Mouse (Mus musculus): ENCODE measurements around the gene Slc35a5. TPM values are rescaled to one million over a fixed set of nuclear protein-coding genes. Genes with fewer than 3 reads are reported as not detected.

The Slc35a5 gene
- polyA plus RNA-seq, 2 experiments: 11.2 to 18.8 TPM

- no peaks in the 10 kb centered on the region for H3K27me3 ChIP-seq (ENCODE audit: control insufficient read depth, insufficient read depth, low read length)
- H3K36me3 ChIP-seq (ENCODE audit: control insufficient read depth, insufficient read depth, low read length): peaks cover 28% of the 10 kb centered on the region
- 76% methylated on average over 2 of the region's 2 CpGs for WGBS
- no peak overlapping the region for H3K27ac ChIP-seq (replicated peaks; ENCODE audit: low read depth, low read length)
- no peaks in the 10 kb centered on the region for H3K9me3 ChIP-seq (ENCODE audit: control insufficient read depth, low read length)
- DNase-seq (ENCODE audit: low spot score): no peak
- H3K4me3 ChIP-seq (replicated peaks; ENCODE audit: low read length): no peak overlapping the region
- H3K4me2 ChIP-seq (replicated peaks; ENCODE audit: low read depth, low read length, severe bottlenecking): no peak overlapping the region
- no peak overlapping the region for H3K9ac ChIP-seq (ENCODE audit: low read depth, low read length, severe bottlenecking)
- no peaks in the 10 kb centered on the region for H3K4me1 ChIP-seq (ENCODE audit: control insufficient read depth, insufficient read depth, low read length)
- no peak for TF ChIP-seq POLR2A (IDR thresholded peaks at IDR 0.05; ENCODE audit: borderline replicate concordance, extremely low read depth, insufficient read depth, insufficient read length)
- ATAC-seq (ENCODE audit: low FRiP score, low read depth): no peak
Measured at GRCm38 (mm10) chr16:45127936-45128710, 30.4 kb downstream of the Slc35a5 start.

DNA sequence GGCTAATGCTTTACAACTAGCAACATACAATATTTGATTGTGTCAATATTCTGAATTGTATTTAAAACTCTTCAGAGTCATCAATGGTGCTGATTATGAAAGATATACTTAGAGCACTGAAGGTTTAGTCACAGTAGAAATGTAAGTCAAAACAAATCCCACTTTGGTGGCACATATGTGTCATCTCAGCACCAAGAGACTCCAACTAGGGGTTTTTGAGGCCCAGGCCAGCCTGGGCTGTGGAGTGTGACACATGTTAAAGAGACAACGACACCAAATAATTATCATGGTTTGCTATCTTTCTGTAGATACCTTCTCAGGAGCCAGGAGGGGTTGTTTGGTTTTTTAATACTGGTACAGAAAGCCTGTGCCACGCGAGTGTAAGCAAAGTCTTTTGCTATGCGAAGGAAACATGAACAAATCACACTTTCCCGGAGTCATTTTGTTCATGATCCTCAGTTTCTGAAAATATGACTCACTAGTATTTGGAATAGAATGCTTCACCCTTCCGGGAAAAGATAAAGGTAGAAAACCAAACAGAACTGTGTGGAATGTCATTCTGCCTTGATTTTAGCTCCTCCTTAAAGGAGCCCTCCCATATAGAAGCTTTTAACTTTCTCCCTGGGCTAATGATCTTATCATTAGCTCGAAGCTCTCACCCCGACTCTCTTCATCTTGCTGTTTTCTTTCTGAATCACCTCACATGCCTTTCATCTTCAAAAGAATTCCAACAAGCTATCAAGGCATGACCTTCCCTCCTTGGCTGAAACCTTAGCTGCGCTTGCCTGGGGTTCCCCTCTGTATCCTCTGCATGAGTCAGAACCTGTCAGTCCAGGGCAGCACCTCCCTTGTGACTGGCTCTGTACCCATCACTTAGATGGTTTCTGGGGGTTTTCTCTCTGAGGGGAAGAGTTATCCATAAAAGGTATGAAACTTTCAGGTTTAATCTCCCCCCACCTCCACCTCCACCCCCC is 34.0 kb downstream of the Slc35a5 start:
- WGBS: 57% methylated on average over 9 of the region's 9 CpGs

DNA sequence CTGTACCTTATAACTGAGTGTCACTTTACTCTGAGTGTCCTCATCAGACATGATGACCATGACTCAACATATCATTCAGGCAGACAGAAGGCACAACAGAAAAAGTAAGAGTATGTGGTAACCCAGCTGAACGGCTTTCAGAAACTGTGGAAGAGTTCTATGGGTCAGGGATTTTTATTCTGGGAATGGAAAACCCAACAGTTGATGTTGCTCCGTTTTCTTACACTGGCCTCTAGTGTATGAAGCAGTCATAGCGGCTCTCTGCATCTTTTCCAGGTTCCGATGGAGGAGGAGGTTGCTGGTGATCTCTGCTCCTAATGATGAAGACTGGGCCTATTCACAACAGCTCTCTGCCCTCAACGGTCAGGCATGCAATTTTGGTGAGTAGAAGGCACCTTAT is 35.9 kb downstream of the Slc35a5 start:
- Histone ChIP-seq H3K4me1 (ENCODE audit: control insufficient read depth, insufficient read depth, low read length) (no peaks in the 10 kb centered on the region), H3K27me3 (ENCODE audit: control insufficient read depth, insufficient read depth, low read length) (no peaks in the 10 kb centered on the region), H3K36me3 (ENCODE audit: control insufficient read depth, insufficient read depth, low read length) (peaks cover 33% of the 10 kb centered on the region), H3K27ac (replicated peaks; ENCODE audit: low read depth, low read length) (no peak overlapping the region), H3K9ac (ENCODE audit: low read depth, low read length, severe bottlenecking) (no peak overlapping the region), H3K4me2 (replicated peaks; ENCODE audit: low read depth, low read length, severe bottlenecking) (no peak overlapping the region), H3K4me3 (replicated peaks; ENCODE audit: low read length) (no peak overlapping the region), H3K9me3 (ENCODE audit: control insufficient read depth, low read length) (no peaks in the 10 kb centered on the region)
- DNase-seq (ENCODE audit: low spot score) (no peak), ATAC-seq (ENCODE audit: low FRiP score, low read depth) (no peak)
- 75% methylated on average over 5 of the region's 5 CpGs for WGBS
- TF ChIP-seq POLR2A (IDR thresholded peaks at IDR 0.05; ENCODE audit: borderline replicate concordance, extremely low read depth, insufficient read depth, insufficient read length): no peak

More for the DNA sequence above, 34.0 kb downstream of the Slc35a5 start:
- Histone ChIP-seq H3K9me3 (ENCODE audit: control insufficient read depth, low read length) (no peaks in the 10 kb centered on the region), H3K9ac (ENCODE audit: low read depth, low read length, severe bottlenecking) (no peak overlapping the region), H3K27ac (replicated peaks; ENCODE audit: low read depth, low read length) (no peak overlapping the region), H3K4me2 (replicated peaks; ENCODE audit: low read depth, low read length, severe bottlenecking) (no peak overlapping the region), H3K4me3 (replicated peaks; ENCODE audit: low read length) (no peak overlapping the region), H3K4me1 (ENCODE audit: control insufficient read depth, insufficient read depth, low read length) (no peaks in the 10 kb centered on the region), H3K36me3 (ENCODE audit: control insufficient read depth, insufficient read depth, low read length) (peaks cover 29% of the 10 kb centered on the region), H3K27me3 (ENCODE audit: control insufficient read depth, insufficient read depth, low read length) (no peaks in the 10 kb centered on the region)
- TF ChIP-seq POLR2A (IDR thresholded peaks at IDR 0.05; ENCODE audit: borderline replicate concordance, extremely low read depth, insufficient read depth, insufficient read length): no peak
- DNase-seq (ENCODE audit: low spot score): no peak
- no peak for ATAC-seq (ENCODE audit: low FRiP score, low read depth)

DNA sequence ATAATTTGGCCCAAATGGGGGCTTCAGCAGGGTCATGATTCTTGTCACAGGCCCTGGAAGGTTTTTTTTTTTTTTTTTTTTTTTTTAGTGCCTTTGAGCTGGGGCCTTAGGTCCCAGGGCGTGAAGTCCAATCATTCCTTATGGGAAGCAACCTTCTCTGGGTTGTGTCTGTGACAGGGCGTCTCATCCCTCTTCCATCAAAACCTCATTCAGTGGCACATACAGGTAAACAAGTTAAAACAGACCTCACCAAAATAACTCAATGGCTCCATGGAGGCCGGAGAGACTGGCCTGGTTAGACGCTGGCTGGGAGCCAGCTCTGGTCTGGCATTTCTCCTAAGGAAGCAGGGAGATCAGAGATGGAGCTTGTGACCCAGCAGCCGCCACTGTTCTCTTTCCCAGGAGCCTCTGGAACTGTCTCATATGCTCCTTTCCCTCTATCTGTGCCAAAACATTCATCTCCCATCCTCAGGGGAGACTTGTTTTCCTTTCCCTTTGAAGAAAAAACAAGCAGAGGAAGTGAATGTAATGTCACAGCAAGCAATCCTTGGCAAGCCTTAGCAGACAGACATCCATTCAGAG is 37.6 kb downstream of the Slc35a5 start:
- H3K4me3 ChIP-seq (replicated peaks; ENCODE audit: low read length): no peak overlapping the region
- WGBS: 32% methylated on average over 5 of the region's 5 CpGs
- no peaks in the 10 kb centered on the region for H3K4me1 ChIP-seq (ENCODE audit: control insufficient read depth, insufficient read depth, low read length)
- no peak overlapping the region for H3K27ac ChIP-seq (replicated peaks; ENCODE audit: low read depth, low read length)
- H3K27me3 ChIP-seq (ENCODE audit: control insufficient read depth, insufficient read depth, low read length): no peaks in the 10 kb centered on the region
- H3K4me2 ChIP-seq (replicated peaks; ENCODE audit: low read depth, low read length, severe bottlenecking): no peak overlapping the region
- H3K36me3 ChIP-seq (ENCODE audit: control insufficient read depth, insufficient read depth, low read length): peaks cover 28% of the 10 kb centered on the region
- H3K9ac ChIP-seq (ENCODE audit: low read depth, low read length, severe bottlenecking): no peak overlapping the region
- no peaks in the 10 kb centered on the region for H3K9me3 ChIP-seq (ENCODE audit: control insufficient read depth, low read length)
- DNase-seq (ENCODE audit: low spot score) (peak; percentile 38), ATAC-seq (ENCODE audit: low FRiP score, low read depth) (no peak)
- TF ChIP-seq POLR2A (IDR thresholded peaks at IDR 0.05; ENCODE audit: borderline replicate concordance, extremely low read depth, insufficient read depth, insufficient read length): no peak

DNA sequence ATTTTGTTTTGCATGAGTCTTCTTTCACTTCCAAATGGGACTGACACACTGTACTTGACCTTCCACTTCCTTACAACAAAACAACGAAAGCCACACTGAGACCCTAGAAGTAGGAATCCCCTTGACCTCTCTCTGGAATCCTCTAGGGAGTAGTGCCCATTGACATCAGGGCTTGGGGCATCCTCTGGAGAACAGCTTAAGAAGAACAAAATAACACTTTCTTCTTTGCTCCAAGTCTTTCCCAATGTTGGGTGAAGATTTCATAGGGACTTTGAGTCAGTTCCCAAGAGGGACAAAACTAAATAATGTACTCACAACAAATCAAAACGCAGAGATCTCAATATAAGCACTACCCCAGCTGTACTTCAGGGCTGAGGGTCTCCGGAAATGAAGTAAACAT is 39.7 kb downstream of the Slc35a5 start:
- no peak for DNase-seq (ENCODE audit: low spot score)
- WGBS: 76% methylated on average over 3 of the region's 3 CpGs

More for the DNA sequence above, 39.7 kb downstream of the Slc35a5 start:
- ATAC-seq (ENCODE audit: low FRiP score, low read depth): no peak
- H3K4me3 ChIP-seq (replicated peaks; ENCODE audit: low read length): no peak overlapping the region
- H3K9ac ChIP-seq (ENCODE audit: low read depth, low read length, severe bottlenecking): no peak overlapping the region
- H3K27me3 ChIP-seq (ENCODE audit: control insufficient read depth, insufficient read depth, low read length): no peaks in the 10 kb centered on the region
- H3K27ac ChIP-seq (replicated peaks; ENCODE audit: low read depth, low read length): no peak overlapping the region
- no peak for TF ChIP-seq POLR2A (IDR thresholded peaks at IDR 0.05; ENCODE audit: borderline replicate concordance, extremely low read depth, insufficient read depth, insufficient read length)
- H3K9me3 ChIP-seq (ENCODE audit: control insufficient read depth, low read length): no peaks in the 10 kb centered on the region
- no peak overlapping the region for H3K4me2 ChIP-seq (replicated peaks; ENCODE audit: low read depth, low read length, severe bottlenecking)
- no peaks in the 10 kb centered on the region for H3K4me1 ChIP-seq (ENCODE audit: control insufficient read depth, insufficient read depth, low read length)
- H3K36me3 ChIP-seq (ENCODE audit: control insufficient read depth, insufficient read depth, low read length): peaks cover 22% of the 10 kb centered on the region
